Mouse (Mus musculus) stomach, embryonic 16.5 days (tissue): Measurements from ENCODE around the gene Eif3a. TPM values are rescaled to one million over a fixed set of nuclear protein-coding genes. Genes with fewer than 3 reads are reported as not detected.

ENCODE experiments used
- ATAC-seq: fragments of 200-750 bp; cut with Nextera tagmentation; 2 replicates; pipeline ENCODE4 v1.8.0; 2017; ENCODE audit warnings: moderate number of reproducible peaks, moderate TSS enrichment; ENCODE audit not compliant: insufficient read depth, low FRiP score
- H3K27ac ChIP-seq: fragments of 300-500 bp; sonication (generic); 2 replicates; pipeline ENCODE4 v1.5.1; 2014; ENCODE audit warnings: low read length
- H3K27me3 ChIP-seq: fragments of 300-500 bp; sonication (generic); 2 replicates; pipeline ENCODE4 v1.6.1; 2014; ENCODE audit warnings: low read length, control low read depth, mixed read lengths; ENCODE audit not compliant: control insufficient read depth, insufficient read depth
- H3K36me3 ChIP-seq: fragments of 300-500 bp; sonication (generic); 2 replicates; pipeline ENCODE4 v1.6.1; 2014; ENCODE audit warnings: low read length; ENCODE audit not compliant: control insufficient read depth, insufficient read depth
- H3K4me1 ChIP-seq: fragments of 300-500 bp; sonication (generic); 2 replicates; pipeline ENCODE4 v1.6.1; 2014; ENCODE audit warnings: low read length, control low read depth, mixed read lengths; ENCODE audit not compliant: control insufficient read depth, insufficient read depth
- H3K4me2 ChIP-seq: fragments of 300-500 bp; sonication (generic); 2 replicates; pipeline ENCODE4 v1.6.1; 2014; ENCODE audit warnings: low read depth, low read length, mixed read lengths
- H3K4me3 ChIP-seq: fragments of 300-500 bp; sonication (generic); replicated peaks from 2 replicates; pipeline ENCODE4 v1.5.1; 2014; ENCODE audit warnings: mild to moderate bottlenecking, low read length
- H3K9ac ChIP-seq: fragments of 300-500 bp; sonication (generic); 2 replicates; pipeline ENCODE4 v1.6.1; 2014; ENCODE audit warnings: low read length
- H3K9me3 ChIP-seq: fragments of 300-500 bp; sonication (generic); replicated peaks from 2 replicates; pipeline ENCODE4 v1.6.1; 2016; ENCODE audit warnings: low read length, control low read depth; ENCODE audit not compliant: control insufficient read depth
- WGBS: fragments of 180-500 bp; shearing (Covaris S2); extraction: QIAGEN DNeasy Blood & Tissue Kit; methylation state at CpG from one replicate; pipeline ENCODE4 v1.1.7; 2014; 5-methylcytosine and 5-hydroxymethylcytosine counted together
- polyA plus RNA-seq: library from polyadenylated mRNA; unstranded; fragments of >200 nt; fragmentation: Nextera tagmentation; extraction: Ambion mirVana; gene quantifications from 2 replicates; pipeline ENCODE4 v1.2.1, GENCODE M21; 2015

The Eif3a gene
- polyA plus RNA-seq, 1 experiment from 2014 or later = 129 TPM

- no peak for ATAC-seq
- no peak overlapping the region for H3K27ac ChIP-seq
- H3K27me3 ChIP-seq = no peaks in the 10 kb centered on the region
- WGBS = 71% methylated on average over 7 of the region's 7 CpGs
- no peaks in the 10 kb centered on the region for H3K9me3 ChIP-seq
- no peak overlapping the region for H3K9ac ChIP-seq
- H3K36me3 ChIP-seq = no peaks in the 10 kb centered on the region
- no peak overlapping the region for H3K4me2 ChIP-seq
- H3K4me3 ChIP-seq = no peak overlapping the region
- no peaks in the 10 kb centered on the region for H3K4me1 ChIP-seq
These were observed 9.6 kb upstream of the Eif3a start for GRCm38 (mm10) chr19:60799867-60800569.

DNA sequence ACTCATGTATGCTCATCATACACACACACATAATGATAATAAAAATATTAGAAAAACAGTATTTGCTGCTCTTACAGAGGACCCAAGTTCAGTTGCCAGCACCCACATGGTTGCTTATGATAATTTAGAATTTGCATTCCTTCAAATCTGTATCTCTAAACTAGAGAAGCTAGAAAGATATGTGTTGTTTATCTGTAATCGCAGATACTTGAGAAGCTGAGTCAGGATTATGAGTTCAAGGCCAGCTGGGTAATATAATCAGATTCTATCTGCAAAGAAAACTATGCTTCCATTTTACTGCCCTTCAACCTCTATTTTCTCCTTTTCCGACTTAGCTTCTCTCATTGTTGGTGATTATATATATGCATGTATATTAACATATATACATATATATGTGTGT is 7.0 kb upstream of the Eif3a start:
- ATAC-seq = no peak
- no peaks in the 10 kb centered on the region for H3K9me3 ChIP-seq
- H3K4me1 ChIP-seq = no peaks in the 10 kb centered on the region
- no peak overlapping the region for H3K4me3 ChIP-seq
- no peak overlapping the region for H3K4me2 ChIP-seq
- no peak overlapping the region for H3K27ac ChIP-seq
- H3K36me3 ChIP-seq = no peaks in the 10 kb centered on the region
- H3K27me3 ChIP-seq = no peaks in the 10 kb centered on the region
- WGBS = 81% methylated on average over 2 of the region's 2 CpGs
- no peak overlapping the region for H3K9ac ChIP-seq

GRCm38 (mm10) chr19:60795244-60795643 is 4.8 kb upstream of the Eif3a start:
- Histone ChIP-seq H3K9me3 (no peaks in the 10 kb centered on the region), H3K27me3 (no peaks in the 10 kb centered on the region), H3K4me2 (no peak overlapping the region), H3K36me3 (no peaks in the 10 kb centered on the region), H3K27ac (no peak overlapping the region), H3K4me3 (no peak overlapping the region), H3K4me1 (no peaks in the 10 kb centered on the region), H3K9ac (no peak overlapping the region)
- 91% methylated on average over 2 of the region's 2 CpGs for WGBS
- ATAC-seq = no peak

DNA sequence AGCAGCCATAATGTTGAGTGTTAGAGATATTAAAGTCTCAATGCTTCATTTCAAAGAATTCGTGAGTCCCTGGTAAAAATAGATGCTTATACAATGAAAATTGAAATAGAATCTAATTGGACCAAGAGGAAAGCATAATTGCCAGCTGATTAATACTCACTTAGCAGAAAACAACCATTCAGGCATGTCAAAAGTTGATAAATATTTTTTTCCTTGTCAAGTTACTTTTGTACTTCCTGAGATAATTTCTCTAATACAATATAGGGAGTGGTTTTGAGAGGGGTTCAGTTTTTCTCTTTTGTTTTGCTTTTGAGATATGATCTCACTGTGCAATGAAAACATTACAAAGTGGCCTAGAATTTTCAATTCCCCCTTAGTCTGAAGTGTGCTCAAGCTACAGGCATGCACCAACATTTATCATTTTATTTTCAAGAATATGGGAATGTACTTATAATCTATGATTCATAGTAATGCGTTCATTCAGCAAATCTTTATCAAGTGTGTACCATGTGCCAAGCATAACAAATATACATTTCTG is 2.8 kb upstream of the Eif3a start:
- H3K4me2 ChIP-seq = no peak overlapping the region
- no peak overlapping the region for H3K4me3 ChIP-seq
- ATAC-seq = no peak
- H3K4me1 ChIP-seq = 0 out of 2 replicates have a peak, but pooled peaks cover 2% of the 10 kb centered on the region
- no peaks in the 10 kb centered on the region for H3K36me3 ChIP-seq
- no peaks in the 10 kb centered on the region for H3K27me3 ChIP-seq
- H3K9ac ChIP-seq = no peak overlapping the region
- H3K27ac ChIP-seq = no peak overlapping the region
- 73% methylated on average over 2 of the region's 2 CpGs for WGBS
- H3K9me3 ChIP-seq = no peaks in the 10 kb centered on the region

DNA sequence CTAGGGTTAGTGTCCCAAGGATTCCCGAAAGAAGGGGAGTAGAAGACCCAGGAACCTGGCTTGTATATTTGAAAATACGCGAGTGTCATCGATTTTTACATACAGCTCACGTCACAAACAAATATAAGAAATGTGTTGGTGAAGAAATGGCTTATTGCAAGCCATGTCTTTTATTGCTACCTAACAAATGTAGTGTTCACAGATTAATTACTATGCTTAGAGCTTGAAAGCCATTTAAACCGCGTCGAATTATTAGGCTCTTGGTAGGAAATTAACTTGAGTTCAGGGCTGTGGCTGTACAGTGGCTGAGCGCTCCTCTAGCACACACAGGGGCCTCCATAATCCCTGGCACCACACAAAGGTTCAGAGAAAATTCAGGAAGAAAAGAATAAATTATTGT is 706 bp upstream of the Eif3a start:
- no peak for ATAC-seq
- Histone ChIP-seq H3K4me2 (peak overlapping the region; percentile 50), H3K9me3 (no peaks in the 10 kb centered on the region), H3K4me3 (peak overlapping the region; percentile 98), H3K4me1 (peaks cover 10% of the 10 kb centered on the region; the same call in 1 of the 2 replicates), H3K27ac (peak overlapping the region; percentile 99), H3K36me3 (no peaks in the 10 kb centered on the region), H3K27me3 (no peaks in the 10 kb centered on the region), H3K9ac (peak overlapping the region; percentile 99)
- WGBS = 18% methylated on average over 9 of the region's 9 CpGs

DNA sequence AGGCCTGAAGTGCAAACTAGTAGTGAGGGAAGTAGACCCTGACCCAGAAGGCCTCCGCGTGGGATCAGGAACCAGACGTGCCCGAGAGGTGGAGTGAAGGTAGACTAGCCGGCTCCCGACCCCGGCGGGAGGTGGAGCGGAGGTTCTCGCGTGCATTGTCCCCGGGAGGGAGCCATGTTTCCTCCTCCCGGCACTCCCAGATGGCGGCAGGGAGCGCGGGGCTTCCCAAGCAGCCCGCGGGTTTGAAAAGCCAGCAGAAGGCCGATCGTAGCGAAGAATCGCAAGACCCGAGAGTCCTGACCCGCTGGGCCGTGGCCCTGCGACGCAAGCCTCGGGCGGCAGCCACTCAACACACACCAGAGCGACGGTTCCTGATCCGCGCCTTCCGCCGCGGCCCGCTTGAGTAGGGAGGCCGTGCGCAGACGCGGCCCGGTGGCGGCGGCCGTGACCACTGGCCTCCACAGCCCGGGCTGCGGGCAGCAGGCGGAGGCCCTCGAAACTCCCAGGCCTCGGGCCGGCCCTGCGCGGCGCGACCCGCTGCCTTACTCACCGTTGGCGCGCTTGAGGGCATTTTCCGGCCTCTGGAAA is 445 bp downstream of the Eif3a start:
- Histone ChIP-seq H3K27me3 (no peaks in the 10 kb centered on the region), H3K9me3 (no peaks in the 10 kb centered on the region), H3K27ac (peak overlapping the region; percentile 99), H3K4me3 (peak overlapping the region; percentile 98), H3K4me1 (peaks cover 14% of the 10 kb centered on the region; the same call in 1 of the 2 replicates), H3K9ac (peak overlapping the region; percentile 99), H3K4me2 (peak overlapping the region; percentile 92), H3K36me3 (no peaks in the 10 kb centered on the region)
- WGBS = under 1% methylated on average over 60 of the region's 60 CpGs
- peak; percentile 51 for ATAC-seq

DNA sequence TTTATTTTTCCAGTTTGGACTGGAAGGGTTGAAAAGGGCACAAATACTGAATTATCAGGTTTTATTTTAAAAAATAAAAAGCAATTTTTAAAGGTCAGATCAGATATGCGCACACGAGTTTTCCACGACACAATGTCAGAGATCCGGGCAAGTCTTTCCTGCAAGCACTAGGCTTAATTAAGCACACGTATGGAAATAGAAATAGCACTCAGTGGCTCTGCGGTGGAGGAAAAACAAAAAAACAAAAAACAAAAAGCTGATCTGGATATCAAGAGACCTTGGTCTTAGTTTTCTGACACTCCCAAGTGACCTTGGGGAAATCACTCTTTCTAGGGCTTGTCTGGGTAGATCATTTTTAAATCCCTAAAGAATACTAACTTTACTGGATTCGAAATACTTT is 1.0 kb downstream of the Eif3a start:
- Histone ChIP-seq H3K9ac (peak overlapping the region; percentile 99), H3K36me3 (no peaks in the 10 kb centered on the region)
- ATAC-seq = no peak

DNA sequence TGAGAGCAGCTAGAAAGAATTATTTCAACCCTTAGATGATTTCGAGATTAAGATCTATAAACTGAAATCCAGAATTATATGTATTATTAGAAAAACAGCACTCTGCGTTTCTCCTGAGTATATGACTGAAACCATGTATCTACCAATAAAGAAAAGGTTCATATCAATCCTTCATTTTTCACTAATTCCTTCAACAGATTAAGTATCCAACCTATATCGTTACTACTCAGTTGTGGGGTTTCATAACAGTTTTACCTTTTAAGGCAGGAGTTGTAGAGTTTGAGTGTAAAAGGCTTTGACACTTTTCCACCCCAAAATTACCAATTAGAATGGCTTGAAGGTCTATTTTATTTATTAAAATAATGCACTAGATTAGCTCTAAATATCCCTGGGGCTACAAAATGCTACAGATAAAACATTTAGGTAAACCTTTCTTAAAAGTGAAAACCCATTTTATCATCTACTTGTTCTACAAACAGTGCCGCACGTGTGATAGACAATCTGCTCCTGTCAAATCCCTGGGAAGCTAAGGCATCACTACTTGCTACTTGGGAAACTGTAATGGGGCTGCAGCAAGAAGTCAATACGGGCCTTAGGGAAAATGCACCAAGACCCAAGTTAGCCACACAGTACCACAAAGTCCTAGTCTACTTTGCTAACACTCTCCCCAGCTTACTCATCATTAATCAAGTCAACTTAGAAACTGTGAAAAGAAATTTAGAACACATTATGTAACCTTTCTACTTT is 2.1 kb downstream of the Eif3a start:
- WGBS = 27% methylated on average over 6 of the region's 6 CpGs
- Histone ChIP-seq H3K4me1 (peaks cover 14% of the 10 kb centered on the region; the same call in 1 of the 2 replicates), H3K9me3 (no peaks in the 10 kb centered on the region), H3K27ac (no peak overlapping the region), H3K4me2 (peak overlapping the region; percentile 68), H3K9ac (peak overlapping the region; percentile 52), H3K27me3 (no peaks in the 10 kb centered on the region), H3K36me3 (no peaks in the 10 kb centered on the region), H3K4me3 (peak overlapping the region; percentile 41)
- ATAC-seq = no peak

More for the DNA sequence above, 1.0 kb downstream of the Eif3a start:
- no peaks in the 10 kb centered on the region for H3K9me3 ChIP-seq
- no peaks in the 10 kb centered on the region for H3K27me3 ChIP-seq
- peak overlapping the region; percentile 99 for H3K27ac ChIP-seq
- H3K4me1 ChIP-seq = peaks cover 14% of the 10 kb centered on the region; the same call in 1 of the 2 replicates
- H3K4me2 ChIP-seq = peak overlapping the region; percentile 92
- H3K4me3 ChIP-seq = peak overlapping the region; percentile 98
- 2% methylated on average over 7 of the region's 7 CpGs for WGBS
